Mouse (Mus musculus) thymus, adult 2 months (tissue): ENCODE data around the gene Isy1.

ENCODE experiments used
- CTCF ChIP-seq: fragments of 200-500 bp; IDR thresholded peaks from 2 replicates; pipeline ENCODE4 v1.5.1; 2012; ENCODE audit warnings: mild to moderate bottlenecking, control low read depth, low read length, moderate library complexity, borderline replicate concordance; ENCODE audit not compliant: control insufficient read depth, poor library complexity, insufficient read depth; ENCODE audit errors: extremely low read depth
- POLR2A ChIP-seq: fragments of 200-500 bp; IDR thresholded peaks from 2 replicates; pipeline ENCODE4 v1.6.1; 2012; ENCODE audit warnings: mild to moderate bottlenecking, low read length, control low read depth, moderate library complexity; ENCODE audit not compliant: control insufficient read depth, poor library complexity, insufficient read depth; ENCODE audit errors: extremely low read depth

DNA sequence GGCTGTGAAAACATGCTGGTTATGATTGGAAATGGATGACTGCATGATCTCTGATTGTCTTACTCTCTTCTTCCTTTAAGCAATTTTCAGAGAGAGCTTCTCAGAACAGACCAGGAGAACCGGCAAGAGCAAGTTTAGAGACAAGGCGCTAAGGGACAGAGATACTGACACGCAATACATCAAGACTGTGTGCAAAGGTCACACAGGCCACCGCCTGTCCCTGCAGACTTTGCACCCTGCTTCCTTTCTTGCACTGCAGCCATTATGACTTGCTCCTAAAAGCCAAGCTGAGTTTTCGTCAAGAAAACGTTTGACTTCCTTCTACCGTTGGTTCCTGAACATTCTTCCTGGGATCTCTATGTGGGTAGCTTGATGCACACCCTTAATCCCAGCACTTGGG is 37.0 kb upstream of the Isy1 start:
- no peak for TF ChIP-seq POLR2A
- TF ChIP-seq CTCF = no peak
